Mouse (Mus musculus): ENCODE data around the gene Kctd19. TPM values are rescaled to one million over a fixed set of nuclear protein-coding genes. Genes with fewer than 3 reads are reported as not detected.

The Kctd19 gene
- polyA plus RNA-seq, 1 experiment from 2014 or later = not detected

- Histone ChIP-seq H3K4me1 (ENCODE audit: control insufficient read depth, low read depth, low read length) (peaks cover 38% of the 10 kb centered on the region), H3K9ac (ENCODE audit: low read depth, low read length) (peak overlapping the region; percentile 43), H3K4me3 (ENCODE audit: low read depth, low read length) (0 out of 2 replicates have a peak overlapping the region, but pooled peaks have one; percentile 14), H3K4me2 (ENCODE audit: low read depth, low read length) (peak overlapping the region; percentile 50), H3K27me3 (ENCODE audit: control insufficient read depth, insufficient read depth, low read depth, low read length) (no peaks in the 10 kb centered on the region; the same call in 1 of the 2 replicates), H3K9me3 (replicated peaks; ENCODE audit: control insufficient read depth, low read length) (no peaks in the 10 kb centered on the region), H3K36me3 (ENCODE audit: control insufficient read depth, insufficient read depth) (no peaks in the 10 kb centered on the region), H3K27ac (ENCODE audit: low read length) (peak overlapping the region; percentile 84)
- 29% methylated on average over 3 of the region's 3 CpGs for WGBS (ENCODE audit: insufficient replicate concordance)
- ATAC-seq (ENCODE audit: low read depth) = peak; percentile 97
Observed at GRCm38 (mm10) chr8:105448188-105448587, 34.9 kb upstream of the Kctd19 start.

- H3K27me3 ChIP-seq (ENCODE audit: control insufficient read depth, insufficient read depth, low read depth, low read length) = no peaks in the 10 kb centered on the region
- no peaks in the 10 kb centered on the region for H3K9me3 ChIP-seq (replicated peaks; ENCODE audit: control insufficient read depth, low read length)
- 60% methylated on average over 4 of the region's 4 CpGs for WGBS (ENCODE audit: insufficient replicate concordance)
- no peak for ATAC-seq (ENCODE audit: low read depth)
- no peaks in the 10 kb centered on the region for H3K36me3 ChIP-seq (ENCODE audit: control insufficient read depth, insufficient read depth)
- no peak overlapping the region for H3K4me3 ChIP-seq (ENCODE audit: low read depth, low read length)
- H3K4me2 ChIP-seq (ENCODE audit: low read depth, low read length) = no peak overlapping the region
- H3K4me1 ChIP-seq (ENCODE audit: control insufficient read depth, low read depth, low read length) = peaks cover 35% of the 10 kb centered on the region
- H3K9ac ChIP-seq (ENCODE audit: low read depth, low read length) = no peak overlapping the region
- H3K27ac ChIP-seq (ENCODE audit: low read length) = no peak overlapping the region; the same call in 1 of the 2 replicates
Observed at GRCm38 (mm10) chr8:105446127-105446552, 32.8 kb upstream of the Kctd19 start.

GRCm38 (mm10) chr8:105445296-105446126 lies 32.2 kb upstream of the Kctd19 start:
- Histone ChIP-seq H3K4me1 (ENCODE audit: control insufficient read depth, low read depth, low read length) (peaks cover 35% of the 10 kb centered on the region), H3K4me3 (ENCODE audit: low read depth, low read length) (no peak overlapping the region), H3K36me3 (ENCODE audit: control insufficient read depth, insufficient read depth) (no peaks in the 10 kb centered on the region), H3K9me3 (replicated peaks; ENCODE audit: control insufficient read depth, low read length) (no peaks in the 10 kb centered on the region), H3K27ac (ENCODE audit: low read length) (peak overlapping the region; percentile 3; the same call in 1 of the 2 replicates), H3K9ac (ENCODE audit: low read depth, low read length) (no peak overlapping the region), H3K4me2 (ENCODE audit: low read depth, low read length) (no peak overlapping the region), H3K27me3 (ENCODE audit: control insufficient read depth, insufficient read depth, low read depth, low read length) (no peaks in the 10 kb centered on the region)
- ATAC-seq (ENCODE audit: low read depth) = no peak
- 35% methylated on average over 11 of the region's 11 CpGs for WGBS (ENCODE audit: insufficient replicate concordance)

- no peak for ATAC-seq (ENCODE audit: low read depth)
- Histone ChIP-seq H3K9me3 (replicated peaks; ENCODE audit: control insufficient read depth, low read length) (no peaks in the 10 kb centered on the region), H3K4me3 (ENCODE audit: low read depth, low read length) (no peak overlapping the region), H3K27me3 (ENCODE audit: control insufficient read depth, insufficient read depth, low read depth, low read length) (no peaks in the 10 kb centered on the region), H3K27ac (ENCODE audit: low read length) (no peak overlapping the region), H3K4me2 (ENCODE audit: low read depth, low read length) (no peak overlapping the region), H3K4me1 (ENCODE audit: control insufficient read depth, low read depth, low read length) (peaks cover 22% of the 10 kb centered on the region), H3K36me3 (ENCODE audit: control insufficient read depth, insufficient read depth) (no peaks in the 10 kb centered on the region), H3K9ac (ENCODE audit: low read depth, low read length) (no peak overlapping the region)
- WGBS (ENCODE audit: insufficient replicate concordance) = 79% methylated on average over 5 of the region's 5 CpGs
Observed at GRCm38 (mm10) chr8:105442661-105443060, 29.4 kb upstream of the Kctd19 start.

- Histone ChIP-seq H3K9ac (ENCODE audit: low read depth, low read length) (no peak overlapping the region), H3K27me3 (ENCODE audit: control insufficient read depth, insufficient read depth, low read depth, low read length) (peaks cover 3% of the 10 kb centered on the region; the same call in 1 of the 2 replicates), H3K36me3 (ENCODE audit: control insufficient read depth, insufficient read depth) (no peaks in the 10 kb centered on the region), H3K4me2 (ENCODE audit: low read depth, low read length) (no peak overlapping the region), H3K4me3 (ENCODE audit: low read depth, low read length) (no peak overlapping the region), H3K4me1 (ENCODE audit: control insufficient read depth, low read depth, low read length) (peaks cover 13% of the 10 kb centered on the region), H3K27ac (ENCODE audit: low read length) (no peak overlapping the region), H3K9me3 (replicated peaks; ENCODE audit: control insufficient read depth, low read length) (no peaks in the 10 kb centered on the region)
- ATAC-seq (ENCODE audit: low read depth) = no peak
- WGBS (ENCODE audit: insufficient replicate concordance) = 5% methylated on average over 6 of the region's 6 CpGs
Observed at GRCm38 (mm10) chr8:105441433-105441832, 28.1 kb upstream of the Kctd19 start.

GRCm38 (mm10) chr8:105438865-105439264 lies 25.6 kb upstream of the Kctd19 start:
- H3K36me3 ChIP-seq (ENCODE audit: control insufficient read depth, insufficient read depth) = no peaks in the 10 kb centered on the region
- no peak for ATAC-seq (ENCODE audit: low read depth)
- peaks cover 1% of the 10 kb centered on the region; the same call in 1 of the 2 replicates for H3K4me1 ChIP-seq (ENCODE audit: control insufficient read depth, low read depth, low read length)
- no peak overlapping the region for H3K27ac ChIP-seq (ENCODE audit: low read length)
- no peak overlapping the region for H3K4me2 ChIP-seq (ENCODE audit: low read depth, low read length)
- H3K4me3 ChIP-seq (ENCODE audit: low read depth, low read length) = no peak overlapping the region
- WGBS (ENCODE audit: insufficient replicate concordance) = 50% methylated on average over 5 of the region's 5 CpGs
- peaks cover 3% of the 10 kb centered on the region; the same call in 1 of the 2 replicates for H3K27me3 ChIP-seq (ENCODE audit: control insufficient read depth, insufficient read depth, low read depth, low read length)
- no peak overlapping the region for H3K9ac ChIP-seq (ENCODE audit: low read depth, low read length)
- H3K9me3 ChIP-seq (replicated peaks; ENCODE audit: control insufficient read depth, low read length) = no peaks in the 10 kb centered on the region

- no peaks in the 10 kb centered on the region for H3K4me1 ChIP-seq (ENCODE audit: control insufficient read depth, low read depth, low read length)
- H3K27me3 ChIP-seq (ENCODE audit: control insufficient read depth, insufficient read depth, low read depth, low read length) = peaks cover 6% of the 10 kb centered on the region; the same call in 1 of the 2 replicates
- no peak overlapping the region for H3K4me3 ChIP-seq (ENCODE audit: low read depth, low read length)
- no peak overlapping the region for H3K4me2 ChIP-seq (ENCODE audit: low read depth, low read length)
- H3K27ac ChIP-seq (ENCODE audit: low read length) = no peak overlapping the region
- no peaks in the 10 kb centered on the region for H3K36me3 ChIP-seq (ENCODE audit: control insufficient read depth, insufficient read depth)
- H3K9me3 ChIP-seq (replicated peaks; ENCODE audit: control insufficient read depth, low read length) = no peaks in the 10 kb centered on the region
- no peak for ATAC-seq (ENCODE audit: low read depth)
- 63% methylated on average over 5 of the region's 5 CpGs for WGBS (ENCODE audit: insufficient replicate concordance)
- no peak overlapping the region for H3K9ac ChIP-seq (ENCODE audit: low read depth, low read length)
Observed at GRCm38 (mm10) chr8:105437078-105437748, 23.9 kb upstream of the Kctd19 start.

- Histone ChIP-seq H3K9me3 (replicated peaks; ENCODE audit: control insufficient read depth, low read length) (no peaks in the 10 kb centered on the region), H3K4me2 (ENCODE audit: low read depth, low read length) (no peak overlapping the region), H3K27me3 (ENCODE audit: control insufficient read depth, insufficient read depth, low read depth, low read length) (peaks cover 6% of the 10 kb centered on the region; the same call in 1 of the 2 replicates), H3K4me1 (ENCODE audit: control insufficient read depth, low read depth, low read length) (no peaks in the 10 kb centered on the region), H3K4me3 (ENCODE audit: low read depth, low read length) (no peak overlapping the region), H3K9ac (ENCODE audit: low read depth, low read length) (no peak overlapping the region), H3K27ac (ENCODE audit: low read length) (no peak overlapping the region), H3K36me3 (ENCODE audit: control insufficient read depth, insufficient read depth) (no peaks in the 10 kb centered on the region)
- WGBS (ENCODE audit: insufficient replicate concordance) = 47% methylated on average over 5 of the region's 5 CpGs
- ATAC-seq (ENCODE audit: low read depth) = no peak
Observed at GRCm38 (mm10) chr8:105436218-105436617, 22.9 kb upstream of the Kctd19 start.

- Histone ChIP-seq H3K27me3 (ENCODE audit: control insufficient read depth, insufficient read depth, low read depth, low read length) (peaks cover 6% of the 10 kb centered on the region; the same call in 1 of the 2 replicates), H3K27ac (ENCODE audit: low read length) (no peak overlapping the region), H3K9me3 (replicated peaks; ENCODE audit: control insufficient read depth, low read length) (no peaks in the 10 kb centered on the region), H3K4me3 (ENCODE audit: low read depth, low read length) (no peak overlapping the region), H3K4me2 (ENCODE audit: low read depth, low read length) (no peak overlapping the region), H3K9ac (ENCODE audit: low read depth, low read length) (no peak overlapping the region), H3K4me1 (ENCODE audit: control insufficient read depth, low read depth, low read length) (no peaks in the 10 kb centered on the region), H3K36me3 (ENCODE audit: control insufficient read depth, insufficient read depth) (no peaks in the 10 kb centered on the region)
- 60% methylated on average over 5 of the region's 5 CpGs for WGBS (ENCODE audit: insufficient replicate concordance)
- no peak for ATAC-seq (ENCODE audit: low read depth)
Observed at GRCm38 (mm10) chr8:105434136-105434535, 20.8 kb upstream of the Kctd19 start.

Data from liver, embryonic 16.5 days (tissue).